Mouse (Mus musculus) thymus, postnatal 10 days (tissue): Measurements from ENCODE around the gene Foxs1.

Source experiments
- DNase-seq, 2 experiments: peaks; one replicate each; pipeline ENCODE4 v3.0.0; 2021; ENCODE audit warnings: low spot score in 2 of 2

Foxs1 gene

GRCm38 (mm10) chr2:152903586-152903985 lies 29.4 kb downstream of the Foxs1 start:
- no peak for DNase-seq

- DNase-seq: no peak
Observed at GRCm38 (mm10) chr2:152902658-152903057, 30.4 kb downstream of the Foxs1 start.

- no peak for DNase-seq
Observed at GRCm38 (mm10) chr2:152901296-152901695, 31.7 kb downstream of the Foxs1 start.

DNA sequence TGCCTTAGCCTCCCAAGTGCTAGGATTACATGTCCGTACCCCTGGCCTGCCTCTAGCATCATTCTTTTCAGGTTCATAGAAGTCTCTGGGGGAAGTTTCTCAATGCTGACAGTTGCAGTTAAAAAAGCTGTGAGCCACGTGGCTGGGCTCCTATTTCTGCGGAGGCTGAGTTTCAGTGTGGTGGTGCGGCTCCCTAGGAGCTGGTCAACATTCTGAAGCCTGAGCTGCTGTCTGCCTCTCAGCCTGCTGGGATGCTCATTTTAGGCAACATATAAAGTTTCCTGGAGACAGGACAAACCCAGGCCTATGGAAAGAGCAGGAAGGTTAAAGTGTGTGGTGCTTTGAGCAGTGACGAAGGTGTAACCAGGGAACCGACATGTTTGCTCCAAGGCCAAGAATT lies 34.0 kb downstream of the Foxs1 start:
- no peak for DNase-seq

GRCm38 (mm10) chr2:152896926-152897325 lies 36.1 kb downstream of the Foxs1 start:
- DNase-seq: no peak

GRCm38 (mm10) chr2:152895834-152896233 lies 37.2 kb downstream of the Foxs1 start:
- no peak for DNase-seq

DNA sequence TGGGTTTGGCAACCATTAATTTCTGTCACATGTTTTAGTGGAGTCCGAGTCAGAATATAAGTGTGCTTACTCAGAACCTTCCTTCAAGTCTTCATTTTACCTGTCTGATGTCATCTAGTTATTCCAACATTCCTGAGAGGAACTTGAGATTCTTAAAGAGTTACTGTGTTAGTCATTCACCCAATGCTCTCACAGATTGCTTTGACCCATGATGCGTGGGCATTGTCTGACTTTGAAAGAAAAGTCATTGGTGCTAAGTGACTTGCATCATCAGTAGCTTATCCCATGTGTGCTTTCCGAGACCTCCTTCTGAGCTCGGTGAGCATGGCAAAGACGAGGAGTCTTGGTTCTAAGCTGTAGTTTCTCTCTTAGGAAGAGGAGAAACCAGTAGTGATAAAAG lies 44.2 kb downstream of the Foxs1 start:
- no peak for DNase-seq

DNA sequence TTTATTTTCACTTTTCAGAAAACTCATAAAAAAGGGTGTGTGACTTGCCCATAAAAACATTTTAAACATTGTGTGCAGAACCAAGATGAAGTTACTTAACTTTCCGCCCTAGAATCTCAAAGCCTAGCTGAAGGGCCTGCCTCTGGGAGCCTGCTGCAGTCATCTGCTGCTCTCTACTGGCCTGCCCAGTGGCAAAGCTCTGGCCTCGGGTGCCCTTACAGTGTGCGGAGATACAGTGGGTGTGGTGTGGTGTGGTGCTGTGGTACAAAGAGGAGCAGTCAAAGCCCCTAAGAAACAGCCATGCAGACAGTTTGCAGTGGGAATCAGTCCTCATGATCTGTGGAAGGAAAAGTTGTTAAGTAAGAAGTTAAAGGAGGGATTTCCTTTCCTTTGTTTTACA lies 45.8 kb downstream of the Foxs1 start:
- no peak for DNase-seq

DNA sequence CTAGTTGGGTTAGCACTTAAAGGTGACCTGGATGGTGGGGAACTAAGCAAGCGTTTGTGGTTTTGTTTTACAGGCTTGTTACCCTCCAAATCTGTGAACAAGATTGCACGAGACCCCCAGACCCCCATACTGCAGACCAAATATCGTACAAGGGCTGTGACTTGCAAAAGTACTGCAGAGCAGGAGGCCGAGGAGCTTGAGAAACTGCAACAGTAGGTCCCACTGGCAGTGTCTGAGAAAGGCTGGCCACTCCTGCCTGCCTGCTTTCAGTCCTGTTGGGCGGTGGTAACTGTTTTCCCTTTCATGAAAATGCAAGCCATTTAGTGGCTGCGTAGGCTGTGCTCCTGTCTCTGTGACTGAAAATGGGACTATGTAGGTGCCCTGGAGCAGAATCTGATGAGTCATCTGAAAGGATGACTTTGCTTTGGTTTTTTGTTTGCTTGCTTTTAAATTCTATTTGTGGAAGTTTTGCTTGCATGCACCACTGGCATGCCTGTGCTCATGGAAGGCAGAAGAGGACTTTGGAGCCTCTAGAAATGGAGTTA lies 48.8 kb downstream of the Foxs1 start:
- no peak for DNase-seq
